Mouse (Mus musculus) neural tube, embryonic 14.5 days (tissue): ENCODE measurements around the gene Kctd10. TPM values are rescaled to one million over a fixed set of nuclear protein-coding genes. Genes with fewer than 3 reads are reported as not detected.

Experiments used
- ATAC-seq: fragments of 200-750 bp; cut with Nextera tagmentation; 2 replicates; pipeline ENCODE4 v1.8.0; 2017; ENCODE audit warnings: low read depth, mild to moderate bottlenecking, moderate TSS enrichment, moderate library complexity
- H3K27ac ChIP-seq: fragments of 300-500 bp; sonication (generic); 2 replicates; pipeline ENCODE4 v1.5.1; 2014; ENCODE audit warnings: low read depth, mild to moderate bottlenecking, control low read depth, low read length, moderate library complexity, mixed read lengths
- H3K27me3 ChIP-seq: fragments of 300-500 bp; sonication (generic); 2 replicates; pipeline ENCODE4 v1.6.1; 2014; ENCODE audit warnings: low read length; ENCODE audit not compliant: control insufficient read depth, insufficient read depth
- H3K36me3 ChIP-seq: fragments of 300-500 bp; sonication (generic); 2 replicates; pipeline ENCODE4 v1.6.1; 2014; ENCODE audit warnings: low read length, mixed read lengths; ENCODE audit not compliant: control insufficient read depth, insufficient read depth
- H3K4me1 ChIP-seq: fragments of 300-500 bp; sonication (generic); 2 replicates; pipeline ENCODE4 v1.6.1; 2014; ENCODE audit warnings: low read length; ENCODE audit not compliant: control insufficient read depth, insufficient read depth
- H3K4me2 ChIP-seq: fragments of 300-500 bp; sonication (generic); 2 replicates; pipeline ENCODE4 v1.6.1; 2014; ENCODE audit warnings: mild to moderate bottlenecking, low read depth, low read length, control low read depth
- H3K4me3 ChIP-seq: fragments of 300-500 bp; sonication (generic); 2 replicates; pipeline ENCODE4 v1.5.1; 2014; ENCODE audit warnings: low read depth, low read length, control low read depth, mixed read lengths
- H3K9ac ChIP-seq: fragments of 300-500 bp; sonication (generic); replicated peaks from 2 replicates; pipeline ENCODE4 v1.6.1; 2014; ENCODE audit warnings: low read depth, mild to moderate bottlenecking, control low read depth, low read length, mixed read lengths
- H3K9me3 ChIP-seq: fragments of 300-500 bp; sonication (generic); 2 replicates; pipeline ENCODE4 v1.6.1; 2016; ENCODE audit warnings: low read length; ENCODE audit not compliant: control insufficient read depth
- WGBS: fragments of 180-500 bp; shearing (Covaris S2); extraction: QIAGEN DNeasy Blood & Tissue Kit; methylation state at CpG from one replicate; pipeline ENCODE4 v1.1.7; 2014; 5-methylcytosine and 5-hydroxymethylcytosine counted together
- polyA plus RNA-seq: library from polyadenylated mRNA; unstranded; fragments of >200 nt; fragmentation: Nextera tagmentation; extraction: Ambion mirVana; gene quantifications from 2 replicates; pipeline ENCODE4 v1.2.1, GENCODE M21; 2014

Kctd10 gene
- polyA plus RNA-seq, 1 experiment from 2014 or later: 42.4 TPM

DNA sequence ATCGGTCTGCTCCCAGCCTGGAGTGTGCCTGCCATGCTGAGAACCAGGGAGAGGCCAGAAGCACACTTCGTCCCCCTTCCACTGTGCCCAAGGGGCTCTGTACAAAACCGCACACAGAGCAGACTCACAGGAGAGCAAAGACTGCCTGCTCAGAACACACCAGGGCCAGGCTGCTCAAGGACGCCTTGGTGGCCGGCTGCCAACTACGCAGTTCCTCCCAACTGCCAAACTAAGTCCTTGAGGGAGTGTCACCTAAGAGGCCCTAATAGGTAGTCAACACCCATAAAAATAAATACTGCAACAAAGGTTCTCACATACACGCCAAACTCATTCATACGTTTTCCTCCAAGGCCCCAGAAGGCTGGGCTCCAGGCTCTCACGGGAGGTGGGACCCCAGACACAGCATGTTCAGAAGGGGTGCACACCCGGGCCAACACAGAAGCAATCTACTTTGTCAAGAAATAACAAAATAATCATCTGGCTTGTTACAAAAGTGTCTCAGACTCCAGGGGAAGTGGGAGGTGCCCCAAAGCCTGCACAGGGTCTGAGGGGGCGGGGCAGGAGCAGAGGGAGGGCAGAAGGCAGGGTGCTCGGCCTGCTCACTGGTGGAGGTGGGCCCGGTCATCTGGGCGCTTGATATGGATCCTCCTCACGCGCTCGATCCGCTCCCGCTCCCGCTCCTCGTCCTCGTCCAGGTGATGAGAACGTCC is 15.1 kb downstream of the Kctd10 start:
- ATAC-seq: no peak
- peaks cover 79% of the 10 kb centered on the region for H3K36me3 ChIP-seq
- WGBS: 92% methylated on average over 23 of the region's 23 CpGs

GRCm38 (mm10) chr5:114360968-114361367 is 19.3 kb downstream of the Kctd10 start:
- Histone ChIP-seq H3K4me3 (no peak overlapping the region), H3K27ac (no peak overlapping the region), H3K36me3 (peaks cover 40% of the 10 kb centered on the region), H3K9ac (no peak overlapping the region), H3K9me3 (no peaks in the 10 kb centered on the region), H3K4me1 (no peaks in the 10 kb centered on the region), H3K27me3 (no peaks in the 10 kb centered on the region), H3K4me2 (no peak overlapping the region)
- WGBS: 90% methylated on average over 15 of the region's 15 CpGs
- ATAC-seq: no peak

More for the DNA sequence above, 15.1 kb downstream of the Kctd10 start:
- Histone ChIP-seq H3K4me3 (no peak overlapping the region), H3K9me3 (no peaks in the 10 kb centered on the region), H3K27ac (no peak overlapping the region), H3K9ac (no peak overlapping the region), H3K4me2 (no peak overlapping the region), H3K4me1 (0 out of 2 replicates have a peak, but pooled peaks cover 3% of the 10 kb centered on the region), H3K27me3 (no peaks in the 10 kb centered on the region)

- H3K27ac ChIP-seq: no peak overlapping the region
- H3K36me3 ChIP-seq: peaks cover 26% of the 10 kb centered on the region
- WGBS: 70% methylated on average over 8 of the region's 8 CpGs
Measured at GRCm38 (mm10) chr5:114359586-114359985, 20.7 kb downstream of the Kctd10 start.

DNA sequence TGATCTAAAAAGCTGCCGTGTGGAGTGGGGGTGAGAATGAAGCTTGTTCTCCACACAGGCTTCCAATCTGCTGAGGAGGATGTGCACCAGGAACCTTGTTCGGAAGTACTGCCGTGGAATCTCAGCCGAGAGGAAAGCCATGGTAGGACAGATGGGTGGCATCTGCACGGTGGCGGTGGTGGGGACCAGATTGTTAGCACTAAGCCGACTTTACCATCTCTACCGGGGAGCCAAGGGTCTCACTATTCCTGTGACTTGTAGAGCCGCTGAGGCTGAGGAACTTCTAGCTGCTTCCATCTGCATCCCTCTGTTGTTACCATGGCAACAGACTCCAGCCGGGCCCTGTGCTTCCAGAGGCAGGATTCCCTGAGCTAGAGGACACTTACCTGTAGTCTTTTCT is 21.5 kb downstream of the Kctd10 start:
- Histone ChIP-seq H3K4me1 (no peaks in the 10 kb centered on the region), H3K4me3 (no peak overlapping the region), H3K27me3 (no peaks in the 10 kb centered on the region), H3K9ac (no peak overlapping the region), H3K36me3 (peaks cover 25% of the 10 kb centered on the region), H3K27ac (no peak overlapping the region), H3K4me2 (no peak overlapping the region), H3K9me3 (no peaks in the 10 kb centered on the region)
- WGBS: 70% methylated on average over 10 of the region's 10 CpGs
- ATAC-seq: no peak

More at GRCm38 (mm10) chr5:114359586-114359985, 20.7 kb downstream of the Kctd10 start:
- Histone ChIP-seq H3K4me2 (no peak overlapping the region), H3K9me3 (no peaks in the 10 kb centered on the region), H3K4me3 (no peak overlapping the region), H3K4me1 (no peaks in the 10 kb centered on the region), H3K27me3 (no peaks in the 10 kb centered on the region), H3K9ac (no peak overlapping the region)
- ATAC-seq: no peak

DNA sequence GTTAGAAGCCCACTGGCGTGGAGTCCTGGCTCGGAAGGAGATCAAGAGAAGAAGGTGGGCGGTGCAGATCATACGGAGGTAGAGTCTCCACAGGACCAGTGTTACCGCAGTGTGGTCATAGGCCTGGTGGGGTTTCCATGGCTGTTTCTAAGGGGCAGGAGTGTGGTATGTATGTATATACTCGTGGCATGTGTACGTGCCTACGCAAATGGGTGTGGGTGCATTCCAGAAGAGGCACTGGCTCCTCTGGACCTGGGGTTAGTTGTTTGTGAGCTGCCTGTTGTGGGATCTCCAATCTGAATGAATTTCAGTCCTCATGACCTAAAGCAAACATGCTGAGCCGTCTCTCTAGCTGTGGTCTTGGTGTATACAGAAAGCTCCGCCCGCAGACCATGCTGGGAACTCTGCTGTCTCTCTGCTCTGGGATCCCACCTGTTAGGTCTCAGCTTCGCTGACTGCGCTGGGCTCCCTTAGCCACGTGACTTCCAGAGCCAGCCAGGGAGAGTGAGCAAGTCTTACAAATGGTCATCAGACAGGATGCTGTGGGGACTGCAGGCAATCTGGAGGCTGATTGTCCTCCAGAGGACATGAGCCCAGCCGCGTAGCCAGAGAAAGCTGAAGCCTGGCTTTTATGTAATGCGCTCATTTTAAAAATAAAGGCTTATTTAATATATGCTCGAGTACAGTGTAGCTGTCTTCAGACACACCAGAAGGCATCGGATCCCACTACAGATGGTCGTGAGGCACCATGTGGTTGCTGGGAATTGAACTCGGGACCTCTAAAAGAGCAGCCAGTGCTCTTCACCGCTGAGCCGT is 23.2 kb downstream of the Kctd10 start:
- H3K4me3 ChIP-seq: no peak overlapping the region
- H3K36me3 ChIP-seq: peaks cover 11% of the 10 kb centered on the region; the same call in 1 of the 2 replicates
- H3K9ac ChIP-seq: no peak overlapping the region
- no peak overlapping the region for H3K27ac ChIP-seq
- peak; percentile 34; the same call in 1 of the 2 replicates for ATAC-seq
- H3K27me3 ChIP-seq: no peaks in the 10 kb centered on the region
- no peak overlapping the region for H3K4me2 ChIP-seq
- no peaks in the 10 kb centered on the region for H3K9me3 ChIP-seq
- 55% methylated on average over 23 of the region's 23 CpGs for WGBS
- H3K4me1 ChIP-seq: no peaks in the 10 kb centered on the region

DNA sequence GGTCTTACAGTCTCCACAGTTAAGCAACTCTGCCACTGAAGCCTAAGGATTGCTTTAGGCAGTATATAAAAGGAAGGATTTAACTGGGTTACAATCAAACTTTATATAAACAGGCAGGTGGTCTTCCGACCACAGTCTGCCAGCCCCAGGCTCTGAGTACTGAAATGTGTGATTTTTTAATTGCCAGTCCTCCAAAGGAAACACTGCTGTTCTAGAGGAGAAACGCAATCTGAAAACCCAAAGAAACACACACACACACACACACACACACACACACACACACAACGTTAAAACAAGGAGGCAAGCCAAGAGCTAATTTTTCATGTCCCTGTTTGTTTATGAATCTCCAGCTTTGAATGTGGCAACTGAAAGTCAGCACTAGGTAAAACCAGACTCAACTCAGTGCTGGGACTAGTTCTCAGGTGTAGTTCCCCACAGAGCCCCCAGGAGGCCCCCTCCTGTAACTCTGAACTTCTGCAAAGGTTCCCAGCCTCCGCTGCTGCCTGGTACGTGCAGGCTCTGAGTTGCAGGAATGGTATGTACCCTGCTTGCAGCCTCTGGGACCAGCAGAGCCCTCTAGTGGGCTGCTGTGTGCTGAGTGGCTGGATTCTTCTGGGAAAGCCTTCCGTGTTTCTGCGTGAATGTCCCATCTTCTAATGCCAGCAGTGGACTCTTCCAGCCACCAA is 23.9 kb downstream of the Kctd10 start:
- Histone ChIP-seq H3K4me3 (no peak overlapping the region), H3K27ac (no peak overlapping the region), H3K9me3 (no peaks in the 10 kb centered on the region), H3K4me2 (no peak overlapping the region), H3K27me3 (no peaks in the 10 kb centered on the region), H3K36me3 (peaks cover 5% of the 10 kb centered on the region; the same call in 1 of the 2 replicates), H3K4me1 (no peaks in the 10 kb centered on the region), H3K9ac (no peak overlapping the region)
- WGBS: 27% methylated on average over 7 of the region's 7 CpGs
- peak; percentile 41; the same call in 1 of the 2 replicates for ATAC-seq

DNA sequence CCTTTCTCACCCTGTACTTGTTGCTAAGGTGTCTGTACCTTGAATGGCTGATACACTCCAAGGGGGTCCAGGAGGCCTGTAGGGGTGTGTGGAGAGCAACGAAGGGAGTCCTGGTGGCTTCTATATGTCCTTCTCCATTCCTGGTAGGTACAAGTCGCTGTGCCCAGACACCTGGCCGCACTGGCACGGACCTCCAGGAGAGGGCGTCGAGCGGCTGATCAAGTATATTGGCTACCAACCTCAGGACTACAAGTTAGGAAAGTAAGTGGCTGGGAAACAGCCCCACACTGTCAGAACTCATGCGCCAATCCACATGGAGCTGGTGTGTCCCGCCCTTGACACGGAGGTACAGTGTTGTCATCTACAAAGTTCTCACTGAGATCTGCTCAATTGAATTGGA is 28.8 kb downstream of the Kctd10 start:
- H3K36me3 ChIP-seq: no peaks in the 10 kb centered on the region
- 66% methylated on average over 10 of the region's 10 CpGs for WGBS

DNA sequence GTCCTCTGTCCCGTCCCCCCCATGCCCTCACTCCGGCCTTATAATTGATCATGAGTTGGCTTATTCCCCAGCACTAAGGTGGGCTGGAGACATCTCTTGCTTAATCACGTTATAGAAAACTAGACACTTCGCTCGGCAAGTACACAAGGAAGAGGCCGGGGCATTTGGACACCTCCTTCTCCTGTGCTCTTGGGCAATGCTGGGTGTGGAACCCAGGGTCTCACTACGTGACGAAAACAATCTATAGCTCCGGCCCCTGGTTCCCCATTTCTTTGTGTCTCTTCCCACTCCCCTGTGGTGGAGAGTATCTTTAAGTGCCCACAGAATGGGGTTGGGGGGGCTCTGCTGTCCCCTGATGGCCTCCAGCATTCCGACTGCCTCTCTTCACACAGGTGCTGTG is 33.3 kb downstream of the Kctd10 start:
- Histone ChIP-seq H3K9me3 (no peaks in the 10 kb centered on the region), H3K9ac (no peak overlapping the region), H3K4me2 (no peak overlapping the region), H3K4me3 (no peak overlapping the region), H3K4me1 (no peaks in the 10 kb centered on the region), H3K27ac (no peak overlapping the region), H3K27me3 (no peaks in the 10 kb centered on the region), H3K36me3 (no peaks in the 10 kb centered on the region)
- WGBS: 82% methylated on average over 10 of the region's 10 CpGs
- no peak for ATAC-seq

More for the DNA sequence above, 28.8 kb downstream of the Kctd10 start:
- Histone ChIP-seq H3K27ac (no peak overlapping the region), H3K9ac (no peak overlapping the region), H3K9me3 (no peaks in the 10 kb centered on the region), H3K4me2 (no peak overlapping the region), H3K27me3 (no peaks in the 10 kb centered on the region), H3K4me3 (no peak overlapping the region), H3K4me1 (no peaks in the 10 kb centered on the region)
- no peak for ATAC-seq
